Mouse (Mus musculus): ENCODE measurements around the gene Gm26602. TPM values are rescaled to one million over a fixed set of nuclear protein-coding genes. Genes with fewer than 3 reads are reported as not detected.

Gm26602 gene
- polyA plus RNA-seq, 1 experiment from 2014 or later, result 1.1 TPM

DNA sequence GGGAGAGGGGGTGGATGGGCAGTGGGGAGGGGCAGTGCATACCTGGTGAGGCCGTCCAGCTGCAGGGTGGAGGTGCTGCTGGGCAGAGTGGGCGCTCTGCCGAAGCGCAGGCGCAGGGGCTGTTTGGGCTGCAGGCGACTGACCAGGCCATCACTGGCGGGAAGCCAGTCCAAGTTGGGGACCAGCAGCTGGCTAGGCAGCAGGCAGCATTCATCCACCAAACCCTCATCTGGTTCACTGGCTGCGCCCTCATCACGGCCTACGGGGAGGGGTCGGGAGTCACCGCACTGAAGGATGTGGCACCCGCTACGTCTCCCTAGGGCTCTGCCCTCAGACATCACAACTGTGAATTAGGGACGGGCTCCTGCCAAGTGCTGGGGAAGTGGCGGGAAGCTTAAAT lies 14.3 kb upstream of the Gm26602 start:
- DNase-seq (ENCODE audit: low spot score), result no peak
- H3K4me2 ChIP-seq (replicated peaks), result no peak overlapping the region
- H3K36me3 ChIP-seq (replicated peaks; ENCODE audit: control insufficient read depth, insufficient read depth), result peaks cover 54% of the 10 kb centered on the region
- H3K9me3 ChIP-seq (ENCODE audit: control insufficient read depth, low read length), result no peaks in the 10 kb centered on the region
- no peak overlapping the region for H3K4me3 ChIP-seq (replicated peaks; ENCODE audit: low read length)
- H3K9ac ChIP-seq, result no peak overlapping the region
- H3K27ac ChIP-seq, result no peak overlapping the region
- WGBS, result 89% methylated on average over 16 of the region's 16 CpGs
- peaks cover 6% of the 10 kb centered on the region; the same call in 1 of the 2 replicates for H3K4me1 ChIP-seq (replicated peaks; ENCODE audit: control insufficient read depth, insufficient read depth, low read length)
- no peak for ATAC-seq (ENCODE audit: low FRiP score)
- no peaks in the 10 kb centered on the region for H3K27me3 ChIP-seq (ENCODE audit: control insufficient read depth, insufficient read depth, low read length)

DNA sequence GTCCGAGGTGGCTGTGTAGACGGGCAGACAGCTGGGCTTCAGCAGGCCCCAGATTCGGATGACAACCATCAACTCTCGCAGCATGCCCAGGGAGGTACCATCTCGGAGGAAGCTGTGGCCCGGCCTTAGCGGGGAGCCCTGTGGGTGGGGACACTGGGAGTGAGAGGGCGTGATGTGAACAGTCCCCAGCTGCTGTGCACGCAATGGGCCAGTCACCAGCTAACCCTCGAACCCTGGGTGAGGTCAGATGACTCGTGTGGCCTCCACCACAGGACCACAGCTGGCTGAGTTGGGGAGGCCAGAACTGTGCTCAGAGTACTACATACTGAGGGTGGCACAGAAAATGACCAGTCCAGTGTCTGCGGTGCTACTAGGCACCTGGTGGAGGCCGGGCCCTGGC lies 13.8 kb upstream of the Gm26602 start:
- H3K27ac ChIP-seq, result no peak overlapping the region
- H3K4me3 ChIP-seq (replicated peaks; ENCODE audit: low read length), result no peak overlapping the region
- peaks cover 59% of the 10 kb centered on the region for H3K36me3 ChIP-seq (replicated peaks; ENCODE audit: control insufficient read depth, insufficient read depth)
- DNase-seq (ENCODE audit: low spot score) (no peak), ATAC-seq (ENCODE audit: low FRiP score) (no peak)
- no peaks in the 10 kb centered on the region for H3K27me3 ChIP-seq (ENCODE audit: control insufficient read depth, insufficient read depth, low read length)
- no peak overlapping the region for H3K9ac ChIP-seq
- no peak overlapping the region for H3K4me2 ChIP-seq (replicated peaks)
- H3K9me3 ChIP-seq (ENCODE audit: control insufficient read depth, low read length), result no peaks in the 10 kb centered on the region
- WGBS, result 89% methylated on average over 13 of the region's 13 CpGs
- H3K4me1 ChIP-seq (replicated peaks; ENCODE audit: control insufficient read depth, insufficient read depth, low read length), result peaks cover 8% of the 10 kb centered on the region; the same call in 1 of the 2 replicates

DNA sequence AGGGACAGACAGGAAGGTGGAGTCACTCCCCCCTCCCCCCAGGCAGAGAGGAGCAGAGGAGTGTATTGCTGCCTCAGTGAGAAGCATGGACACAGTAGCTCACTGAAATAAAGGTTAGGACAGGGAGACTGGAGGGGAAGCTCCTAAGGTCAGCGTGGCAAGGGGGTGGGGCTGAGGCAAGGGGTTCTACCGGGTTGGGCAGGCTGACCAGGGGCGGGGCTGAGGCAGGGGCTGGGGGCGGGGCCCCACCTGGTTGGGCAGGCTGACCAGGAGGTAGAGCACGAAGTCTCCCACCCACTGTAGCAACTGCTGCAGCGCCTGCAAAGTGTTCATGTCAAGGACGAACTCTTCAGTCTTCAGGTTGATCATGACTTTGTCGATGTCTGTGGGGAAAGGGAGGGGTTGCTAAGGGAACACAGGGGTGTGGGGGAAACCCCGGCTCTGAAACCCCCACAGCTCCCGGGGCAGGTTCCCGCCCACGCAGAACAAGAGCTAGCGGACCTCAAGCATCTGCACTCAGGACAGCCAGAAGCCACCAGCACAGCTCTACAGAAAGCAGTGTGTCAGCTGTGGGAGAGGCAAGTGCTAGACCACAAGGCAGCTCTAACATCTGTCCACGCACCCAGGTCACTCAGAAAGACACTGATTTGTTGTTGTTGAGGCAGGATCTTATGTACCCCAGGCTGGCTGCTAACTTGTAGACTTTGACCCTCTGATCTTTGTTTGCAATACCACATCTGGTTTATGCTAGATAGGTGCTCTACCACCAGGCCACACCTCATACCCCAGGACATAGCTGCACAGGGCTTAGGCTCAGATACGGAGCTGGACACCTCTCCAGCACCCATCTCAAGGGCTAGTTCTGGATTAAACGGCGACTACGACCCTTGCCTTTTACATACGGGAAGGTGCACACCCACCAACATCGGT lies 13.1 kb upstream of the Gm26602 start:
- peaks cover 8% of the 10 kb centered on the region; the same call in 1 of the 2 replicates for H3K4me1 ChIP-seq (replicated peaks; ENCODE audit: control insufficient read depth, insufficient read depth, low read length)
- DNase-seq (ENCODE audit: low spot score) (no peak), ATAC-seq (ENCODE audit: low FRiP score) (no peak)
- H3K27me3 ChIP-seq (ENCODE audit: control insufficient read depth, insufficient read depth, low read length), result no peaks in the 10 kb centered on the region
- no peak overlapping the region for H3K27ac ChIP-seq
- H3K9me3 ChIP-seq (ENCODE audit: control insufficient read depth, low read length), result no peaks in the 10 kb centered on the region
- no peak overlapping the region for H3K4me3 ChIP-seq (replicated peaks; ENCODE audit: low read length)
- 56% methylated on average over 20 of the region's 20 CpGs for WGBS
- peaks cover 65% of the 10 kb centered on the region for H3K36me3 ChIP-seq (replicated peaks; ENCODE audit: control insufficient read depth, insufficient read depth)
- H3K9ac ChIP-seq, result no peak overlapping the region; the same call in 1 of the 2 replicates
- H3K4me2 ChIP-seq (replicated peaks), result no peak overlapping the region

DNA sequence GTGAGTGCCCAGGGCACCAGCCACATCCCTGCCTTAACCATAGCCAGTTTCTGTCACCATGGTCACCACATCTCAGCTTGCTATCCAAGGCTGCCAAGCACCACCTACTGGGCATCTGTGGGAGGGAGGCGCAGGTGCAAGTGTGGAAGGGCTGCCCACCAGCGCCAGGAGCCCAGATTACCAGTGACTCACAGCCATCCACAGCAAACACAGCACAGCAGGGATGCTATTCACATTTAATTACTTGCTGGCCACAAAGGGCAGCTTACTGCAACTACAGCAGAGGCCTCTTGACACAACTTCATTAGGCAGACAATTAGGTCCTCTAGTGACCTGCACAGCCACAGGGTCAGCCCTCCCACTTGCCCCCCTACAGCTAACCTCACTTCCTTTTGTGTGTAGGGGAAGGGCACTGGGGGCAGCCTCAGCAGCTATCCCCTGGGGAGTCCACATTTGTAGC lies 9.7 kb upstream of the Gm26602 start:
- WGBS, result 16% methylated on average over 2 of the region's 2 CpGs
- peak; percentile 59 for ATAC-seq (ENCODE audit: low FRiP score)
- no peak for DNase-seq (ENCODE audit: low spot score)
- Histone ChIP-seq H3K4me1 (replicated peaks; ENCODE audit: control insufficient read depth, insufficient read depth, low read length) (peaks cover 8% of the 10 kb centered on the region; the same call in 1 of the 2 replicates), H3K4me2 (replicated peaks) (no peak overlapping the region), H3K9me3 (ENCODE audit: control insufficient read depth, low read length) (no peaks in the 10 kb centered on the region), H3K27ac (peak overlapping the region; percentile 20; the same call in 1 of the 2 replicates), H3K4me3 (replicated peaks; ENCODE audit: low read length) (no peak overlapping the region), H3K27me3 (ENCODE audit: control insufficient read depth, insufficient read depth, low read length) (no peaks in the 10 kb centered on the region), H3K36me3 (replicated peaks; ENCODE audit: control insufficient read depth, insufficient read depth) (peaks cover 80% of the 10 kb centered on the region), H3K9ac (0 out of 2 replicates have a peak overlapping the region, but pooled peaks have one; percentile 8)

DNA sequence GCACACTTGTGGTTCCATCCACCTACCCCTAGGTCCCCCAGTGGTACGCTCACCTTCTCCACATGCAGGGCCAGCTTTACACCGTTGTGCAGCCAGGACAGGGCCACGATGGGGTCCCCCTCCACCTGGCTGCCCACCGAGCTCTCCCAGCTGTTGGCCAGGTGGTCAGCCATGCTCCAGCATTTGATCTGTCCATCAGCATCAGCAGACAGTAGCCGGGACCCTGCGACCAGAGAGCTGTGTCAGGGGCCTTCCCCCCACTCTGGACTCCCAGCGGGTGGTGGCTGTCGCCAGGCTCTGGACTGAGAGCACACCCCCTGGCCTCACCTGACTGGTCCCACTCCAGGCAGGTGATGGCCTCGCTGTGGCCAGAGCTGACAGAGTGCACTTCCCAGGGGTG lies 3.9 kb upstream of the Gm26602 start:
- Histone ChIP-seq H3K9ac (no peak overlapping the region), H3K4me1 (replicated peaks; ENCODE audit: control insufficient read depth, insufficient read depth, low read length) (peaks cover 11% of the 10 kb centered on the region), H3K9me3 (ENCODE audit: control insufficient read depth, low read length) (no peaks in the 10 kb centered on the region), H3K27me3 (ENCODE audit: control insufficient read depth, insufficient read depth, low read length) (no peaks in the 10 kb centered on the region), H3K4me3 (replicated peaks; ENCODE audit: low read length) (no peak overlapping the region), H3K4me2 (replicated peaks) (no peak overlapping the region), H3K36me3 (replicated peaks; ENCODE audit: control insufficient read depth, insufficient read depth) (peaks cover 56% of the 10 kb centered on the region), H3K27ac (no peak overlapping the region)
- 92% methylated on average over 9 of the region's 9 CpGs for WGBS
- DNase-seq (ENCODE audit: low spot score) (no peak), ATAC-seq (ENCODE audit: low FRiP score) (no peak)

GRCm38 (mm10) chr10:79907415-79907814 lies 3.2 kb upstream of the Gm26602 start:
- no peak overlapping the region for H3K9ac ChIP-seq
- no peak overlapping the region for H3K4me3 ChIP-seq (replicated peaks; ENCODE audit: low read length)
- no peaks in the 10 kb centered on the region for H3K27me3 ChIP-seq (ENCODE audit: control insufficient read depth, insufficient read depth, low read length)
- 0 out of 2 replicates have a peak overlapping the region, but pooled peaks have one; percentile 4 for H3K4me2 ChIP-seq (replicated peaks)
- H3K9me3 ChIP-seq (ENCODE audit: control insufficient read depth, low read length), result no peaks in the 10 kb centered on the region
- DNase-seq (ENCODE audit: low spot score) (no peak), ATAC-seq (ENCODE audit: low FRiP score) (no peak)
- 95% methylated on average over 10 of the region's 10 CpGs for WGBS
- H3K4me1 ChIP-seq (replicated peaks; ENCODE audit: control insufficient read depth, insufficient read depth, low read length), result peaks cover 11% of the 10 kb centered on the region
- H3K27ac ChIP-seq, result no peak overlapping the region
- H3K36me3 ChIP-seq (replicated peaks; ENCODE audit: control insufficient read depth, insufficient read depth), result peaks cover 52% of the 10 kb centered on the region

DNA sequence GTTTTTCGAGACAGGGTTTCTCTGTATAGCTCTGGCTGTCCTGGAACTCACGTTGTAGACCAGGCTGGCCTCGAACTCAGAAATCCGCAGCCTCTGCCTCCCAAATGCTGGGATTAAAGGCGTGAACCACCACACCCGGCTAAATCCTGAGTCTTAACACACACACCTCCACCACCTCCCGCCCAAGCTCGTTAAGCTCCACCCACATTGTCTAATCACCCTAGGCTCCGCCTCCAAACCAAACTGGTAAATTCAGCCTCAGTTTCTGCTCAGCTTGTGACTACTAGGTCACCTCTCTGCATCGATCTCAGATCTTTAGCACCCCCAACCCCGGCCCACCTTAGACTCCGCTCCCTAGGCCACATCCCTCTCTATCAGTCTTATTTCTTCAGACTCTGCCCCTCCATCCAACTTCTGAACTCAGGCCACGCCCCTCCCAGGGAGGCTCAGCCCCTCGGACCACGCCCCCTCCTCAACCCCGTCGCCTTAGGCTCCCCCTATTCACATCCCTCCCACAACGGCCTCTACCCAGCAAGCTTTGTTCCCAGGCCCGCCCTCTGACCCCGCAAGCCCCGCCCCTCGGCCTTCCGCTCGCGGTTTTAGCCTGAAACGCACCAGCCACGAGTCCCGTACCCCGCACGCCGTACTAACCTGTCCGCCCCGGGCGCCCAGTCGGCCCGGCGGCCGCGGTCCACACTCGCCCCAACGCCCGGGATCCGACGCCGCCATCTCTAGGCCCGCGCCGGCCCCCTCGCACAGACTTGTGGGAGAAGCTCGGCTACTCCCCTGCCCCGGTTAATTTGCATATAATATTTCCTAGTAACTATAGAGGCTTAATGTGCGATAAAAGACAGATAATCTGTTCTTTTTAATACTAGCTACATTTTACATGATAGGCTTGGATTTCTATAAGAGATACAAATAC lies 2.2 kb upstream of the Gm26602 start, which contains the start of gene Med16:
Gene Med16, minus strand, starts transcription at position 757 of the 925 bp plus-strand sequence.
- peak within 1 kb of the TSS; percentile 98 for H3K27ac ChIP-seq
- no peaks in the 10 kb centered on the region for H3K9me3 ChIP-seq (ENCODE audit: control insufficient read depth, low read length)

GRCm38 (mm10) chr10:79909092-79909922 lies 1.3 kb upstream of the Gm26602 start:
- H3K27me3 ChIP-seq (ENCODE audit: control insufficient read depth, insufficient read depth, low read length), result no peaks in the 10 kb centered on the region

More for the DNA sequence above, 2.2 kb upstream of the Gm26602 start, which contains the start of gene Med16:
- 2% methylated on average over 52 of the region's 52 CpGs for WGBS
- H3K4me2 ChIP-seq (replicated peaks), result peak within 1 kb of the TSS; percentile 42
- H3K4me3 ChIP-seq (replicated peaks; ENCODE audit: low read length), result peak within 1 kb of the TSS; percentile 54
- peaks cover 42% of the 10 kb centered on the region for H3K36me3 ChIP-seq (replicated peaks; ENCODE audit: control insufficient read depth, insufficient read depth)
- ATAC-seq (ENCODE audit: low FRiP score), result peak; percentile 93
- H3K27me3 ChIP-seq (ENCODE audit: control insufficient read depth, insufficient read depth, low read length), result no peaks in the 10 kb centered on the region
- H3K9ac ChIP-seq, result peak within 1 kb of the TSS; percentile 83
- peak; percentile 90 for DNase-seq (ENCODE audit: low spot score)
- peaks cover 11% of the 10 kb centered on the region for H3K4me1 ChIP-seq (replicated peaks; ENCODE audit: control insufficient read depth, insufficient read depth, low read length)

More at GRCm38 (mm10) chr10:79909092-79909922, 1.3 kb upstream of the Gm26602 start:
- DNase-seq (ENCODE audit: low spot score) (no peak), ATAC-seq (ENCODE audit: low FRiP score) (peak; percentile 38; the same call in 1 of the 2 replicates)
- peaks cover 35% of the 10 kb centered on the region for H3K36me3 ChIP-seq (replicated peaks; ENCODE audit: control insufficient read depth, insufficient read depth)
- WGBS, result 21% methylated on average over 14 of the region's 14 CpGs
- H3K4me2 ChIP-seq (replicated peaks), result peak overlapping the region; percentile 42
- peak overlapping the region; percentile 98 for H3K27ac ChIP-seq
- H3K4me3 ChIP-seq (replicated peaks; ENCODE audit: low read length), result peak overlapping the region; percentile 54
- H3K9ac ChIP-seq, result peak overlapping the region; percentile 83
- peaks cover 14% of the 10 kb centered on the region for H3K4me1 ChIP-seq (replicated peaks; ENCODE audit: control insufficient read depth, insufficient read depth, low read length)
- H3K9me3 ChIP-seq (ENCODE audit: control insufficient read depth, low read length), result no peaks in the 10 kb centered on the region

Measured in hindbrain, embryonic 14.5 days (tissue).